Mouse (Mus musculus): ENCODE results near the gene Midn. TPM values are rescaled to one million over a fixed set of nuclear protein-coding genes. Genes with fewer than 3 reads are reported as not detected.

Gene Midn
- total RNA-seq, 2 experiments from 2014 or later = 58.9 to 62.6 TPM

GRCm38 (mm10) chr10:80144864-80145838, 2.9 kb upstream of the Midn start:
- DNase-seq = peak; percentile 71 to 72

DNA sequence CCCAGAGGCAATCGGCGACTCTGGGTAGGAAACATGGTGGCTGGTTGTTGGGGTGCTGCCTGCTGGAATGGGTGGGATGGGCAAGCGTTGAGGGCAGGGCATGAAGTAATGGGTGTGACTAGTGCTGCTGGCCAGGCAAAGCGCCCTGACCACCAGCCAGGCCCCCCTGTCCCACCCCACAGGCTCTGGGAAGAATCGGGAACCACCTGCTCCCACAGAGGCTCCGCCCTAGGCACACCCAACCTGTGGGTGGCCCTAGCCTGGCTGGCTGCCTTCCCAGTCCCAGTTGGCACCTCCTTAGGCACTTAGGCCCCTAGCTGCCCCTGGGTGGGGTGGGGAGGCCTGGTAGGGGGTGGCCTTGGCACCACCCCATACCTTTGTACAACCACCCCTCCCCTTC, 2.2 kb upstream of the Midn start:
- DNase-seq = no peak

DNA sequence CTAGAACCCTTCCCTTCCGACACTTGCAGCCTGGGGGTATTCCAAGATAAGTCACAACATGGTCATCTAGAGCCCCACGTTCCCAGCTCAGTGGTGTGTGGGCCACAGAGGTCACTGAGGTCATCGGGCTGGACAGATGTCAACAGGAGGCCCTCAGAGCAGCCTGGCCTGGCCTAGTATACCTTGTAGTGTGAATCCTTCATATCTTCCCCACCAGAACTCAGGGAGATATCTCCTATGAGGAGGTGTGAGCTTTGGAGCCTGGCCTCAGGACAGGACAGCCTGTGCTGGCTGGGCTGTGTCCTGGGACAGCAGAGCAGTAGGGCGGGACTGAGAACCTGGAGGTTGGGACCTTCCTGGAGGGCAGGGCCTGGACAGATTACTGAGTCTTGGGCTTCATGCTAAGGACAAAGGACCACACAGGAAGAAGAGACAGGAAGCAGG, 1.5 kb upstream of the Midn start:
- no peak for DNase-seq

DNA sequence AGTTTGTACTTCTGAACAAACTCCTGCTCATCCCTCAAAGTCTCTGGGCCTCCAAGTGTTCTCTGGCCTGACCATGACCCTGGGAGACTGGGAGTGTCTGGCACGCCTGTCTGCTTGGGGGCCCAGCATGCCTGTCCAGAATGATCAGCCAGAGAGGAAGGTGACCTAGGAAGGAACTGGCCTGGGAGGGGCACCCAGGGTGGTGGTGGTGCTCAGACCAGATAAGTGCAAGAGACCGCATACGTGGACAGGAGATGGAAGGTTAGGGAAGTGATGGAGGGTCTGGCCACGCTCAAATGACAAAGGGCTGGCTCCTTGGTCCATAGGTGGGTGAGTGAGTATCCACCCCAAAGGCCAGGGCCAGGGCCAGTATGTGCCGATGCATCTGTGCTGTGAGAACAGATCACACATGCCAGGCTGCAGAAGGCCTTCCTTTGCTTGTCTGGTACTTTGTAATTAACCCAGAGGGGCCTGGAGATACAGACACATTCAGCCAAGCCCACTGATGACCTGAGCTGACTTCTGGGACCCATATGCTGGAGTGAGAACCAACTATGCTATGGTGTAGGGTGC, 840 bp upstream of the Midn start:
- DNase-seq = no peak

DNA sequence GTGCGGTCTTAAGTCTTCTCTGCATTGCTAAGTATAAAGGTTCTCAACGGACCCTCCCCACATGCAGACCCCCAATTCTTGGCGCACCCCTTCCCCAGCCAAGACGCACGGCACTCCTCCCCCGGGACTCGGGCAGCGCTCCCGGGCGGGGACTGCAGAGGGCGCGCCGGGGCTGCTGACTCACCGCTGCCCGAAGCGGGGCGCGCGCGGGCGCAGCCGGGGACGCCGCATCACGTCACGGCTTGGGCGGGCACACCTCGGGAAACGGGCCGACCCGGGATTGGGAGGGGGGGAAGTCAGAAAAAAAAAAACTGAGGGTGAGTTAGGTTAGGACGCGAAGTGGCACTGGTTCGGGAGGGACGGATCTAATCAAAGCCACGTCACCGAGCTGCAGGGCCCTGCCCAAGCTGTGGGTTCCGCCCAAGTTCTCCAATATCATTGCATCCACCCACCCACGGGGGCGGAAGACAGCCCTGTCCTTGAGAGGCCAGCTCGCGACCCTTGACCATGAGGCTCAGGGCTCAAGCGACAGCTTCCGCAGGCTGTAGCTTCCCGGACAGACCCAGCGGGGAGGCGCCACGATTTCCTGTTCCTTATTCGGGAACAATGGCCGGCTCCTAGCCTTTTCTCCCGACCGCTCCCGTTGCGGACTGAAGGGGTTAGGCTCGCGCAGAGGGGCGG, 678 bp downstream of the Midn start:
- peak; percentile 93 to 94 for DNase-seq

- DNase-seq = peak; percentile 97 to 98
These were observed 1.5 kb downstream of the Midn start for GRCm38 (mm10) chr10:80149291-80150225.

GRCm38 (mm10) chr10:80150226-80151210, 2.4 kb downstream of the Midn start:
- DNase-seq = no peak

GRCm38 (mm10) chr10:80151211-80152034, 3.4 kb downstream of the Midn start:
- DNase-seq = no peak

DNA sequence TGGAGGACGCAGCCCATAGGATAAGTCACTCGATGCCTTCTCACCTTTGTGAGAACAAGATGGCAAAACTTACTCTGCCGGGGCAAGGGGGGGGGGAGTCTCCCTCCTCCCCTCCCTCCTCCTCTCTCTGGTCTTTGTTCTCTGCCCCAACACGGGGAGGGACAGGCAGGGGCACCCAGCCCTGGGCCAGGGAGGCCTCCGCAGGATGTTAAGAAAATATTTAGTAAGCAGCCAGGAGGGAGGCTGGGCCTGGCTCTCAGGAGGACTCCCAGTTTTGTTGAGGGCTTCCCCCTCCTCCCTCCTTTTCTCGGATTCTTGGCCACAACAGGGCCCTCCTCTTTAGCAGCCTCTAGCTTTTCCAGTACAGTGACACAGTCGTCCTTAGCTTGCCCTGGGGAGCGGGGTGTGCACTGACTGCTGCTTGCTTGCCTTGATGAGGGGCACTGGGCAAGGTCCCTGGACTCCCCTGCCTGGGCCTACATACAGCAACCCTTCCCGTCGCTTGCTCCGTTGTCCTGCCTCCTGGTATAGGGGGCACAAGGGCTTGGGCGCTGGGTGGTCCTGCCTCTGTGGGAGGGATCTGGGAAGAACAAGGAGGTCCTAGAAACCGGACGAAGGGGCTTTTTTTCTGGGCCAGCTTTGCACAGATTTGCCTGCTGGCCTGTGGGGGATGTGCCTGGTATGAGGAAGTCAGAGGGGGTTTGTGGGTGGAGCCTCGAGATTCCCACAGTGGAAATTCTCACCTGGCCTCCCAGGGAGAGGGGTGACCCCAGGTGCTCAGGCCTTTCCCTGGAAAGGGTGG, 4.2 kb downstream of the Midn start:
- DNase-seq = no peak

- no peak for DNase-seq
These were observed 4.8 kb downstream of the Midn start for GRCm38 (mm10) chr10:80152873-80153260.

DNA sequence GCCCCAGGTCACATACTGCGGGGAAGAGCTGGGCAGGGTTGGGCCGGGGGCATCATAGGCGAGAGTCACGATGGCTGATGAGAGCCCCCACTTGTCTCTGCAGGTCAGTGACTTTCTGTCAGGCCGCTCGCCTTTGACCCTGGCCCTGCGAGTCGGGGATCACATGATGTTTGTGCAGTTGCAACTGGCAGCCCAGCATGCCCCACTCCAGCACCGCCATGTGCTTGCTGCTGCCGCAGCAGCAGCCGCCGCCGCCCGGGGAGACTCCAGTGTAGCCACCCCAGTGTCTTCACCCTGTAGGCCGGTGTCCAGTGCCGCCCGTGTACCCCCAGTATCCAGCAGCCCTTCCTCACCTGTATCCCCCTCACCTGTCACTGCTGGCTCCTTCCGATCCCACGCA, 5.6 kb downstream of the Midn start:
- no peak for DNase-seq

- DNase-seq = no peak
These were observed 6.3 kb downstream of the Midn start for GRCm38 (mm10) chr10:80154384-80154783.

DNA sequence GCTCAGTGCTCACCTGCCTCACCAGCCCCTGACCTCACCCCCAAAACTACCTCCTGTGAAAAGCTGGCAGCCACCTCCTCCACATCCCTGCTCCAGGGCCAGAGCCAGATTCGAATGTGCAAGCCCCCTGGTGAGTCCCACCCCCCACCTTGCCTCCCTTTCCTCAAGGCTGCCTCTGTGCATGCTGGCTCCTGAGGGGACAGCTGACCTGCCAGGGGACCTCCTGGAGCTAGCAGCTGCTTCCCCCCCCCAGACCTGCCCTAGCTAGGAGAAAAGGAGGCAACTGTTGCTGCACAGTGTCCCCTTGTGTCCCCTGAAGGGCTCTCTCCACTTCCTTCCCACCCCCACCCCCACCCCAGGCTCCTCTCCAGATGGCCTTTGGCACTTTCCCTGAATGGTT, 7.2 kb downstream of the Midn start:
- no peak for DNase-seq

- no peak for DNase-seq
These were observed 8.1 kb downstream of the Midn start for GRCm38 (mm10) chr10:80156002-80156751.

DNA sequence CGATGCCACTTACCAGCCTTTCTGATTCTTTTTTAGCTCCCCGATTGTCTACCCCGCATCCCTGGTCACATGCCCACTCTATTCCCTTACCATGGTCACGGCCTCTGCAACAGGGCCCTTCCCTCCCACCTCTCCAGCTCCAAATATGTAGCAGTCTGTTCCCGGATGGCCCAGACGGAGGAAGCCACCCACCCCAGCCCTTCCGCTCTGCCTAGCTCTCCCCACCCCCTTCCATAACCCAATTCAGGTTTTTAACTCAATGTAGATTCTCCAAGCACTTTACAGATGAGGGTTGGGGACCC, 8.6 kb downstream of the Midn start:
- DNase-seq = no peak

GRCm38 (mm10) chr10:80157141-80157929, 9.3 kb downstream of the Midn start:
- DNase-seq = no peak

GRCm38 (mm10) chr10:80158307-80158986, 10.4 kb downstream of the Midn start:
- no peak for DNase-seq

Data from layer of hippocampus, postnatal 36 days (tissue).